Mouse (Mus musculus) heart, embryonic 16.5 days (tissue): ENCODE results near the gene Dcaf8. TPM values are rescaled to one million over a fixed set of nuclear protein-coding genes. Genes with fewer than 3 reads are reported as not detected.

Source experiments
- ATAC-seq: fragments of 200-750 bp; cut with Nextera tagmentation; replicated peaks from 2 replicates; pipeline ENCODE4 v1.8.0; 2017; ENCODE audit warnings: moderate number of reproducible peaks; ENCODE audit not compliant: insufficient read depth, low FRiP score; ENCODE audit errors: extremely low read depth
- H3K27ac ChIP-seq: fragments of 300-500 bp; sonication (generic); 2 replicates; pipeline ENCODE4 v1.5.1; 2014; ENCODE audit warnings: mild to moderate bottlenecking, low read length, control low read depth, moderate library complexity
- H3K27me3 ChIP-seq: fragments of 300-500 bp; sonication (generic); 2 replicates; pipeline ENCODE4 v1.6.1; 2014; ENCODE audit warnings: low read length, mixed read lengths; ENCODE audit not compliant: control insufficient read depth, insufficient read depth
- H3K36me3 ChIP-seq: fragments of 300-500 bp; sonication (generic); 2 replicates; pipeline ENCODE4 v1.6.1; 2014; ENCODE audit not compliant: control insufficient read depth, insufficient read depth
- H3K4me1 ChIP-seq: fragments of 300-500 bp; sonication (generic); 2 replicates; pipeline ENCODE4 v1.6.1; 2014; ENCODE audit warnings: low read length, mixed read lengths; ENCODE audit not compliant: control insufficient read depth, insufficient read depth
- H3K4me2 ChIP-seq: fragments of 300-500 bp; sonication (generic); 2 replicates; pipeline ENCODE4 v1.6.1; 2014; ENCODE audit warnings: low read depth, mild to moderate bottlenecking, control low read depth, low read length
- H3K4me3 ChIP-seq: fragments of 300-500 bp; sonication (generic); 2 replicates; pipeline ENCODE4 v1.5.1; 2014; ENCODE audit warnings: mild to moderate bottlenecking, control low read depth, low read length
- H3K9ac ChIP-seq: fragments of 300-500 bp; sonication (generic); 2 replicates; pipeline ENCODE4 v1.6.1; 2014; ENCODE audit warnings: low read length, control low read depth
- H3K9me3 ChIP-seq: fragments of 300-500 bp; sonication (generic); replicated peaks from 2 replicates; pipeline ENCODE4 v1.6.1; 2016; ENCODE audit warnings: low read length; ENCODE audit not compliant: control insufficient read depth
- WGBS: fragments of 180-500 bp; shearing (Covaris S2); extraction: QIAGEN DNeasy Blood & Tissue Kit; methylation state at CpG from one replicate; pipeline ENCODE4 v1.1.7; 2014; 5-methylcytosine and 5-hydroxymethylcytosine counted together
- polyA plus RNA-seq: library from polyadenylated mRNA; unstranded; fragments of >200 nt; fragmentation: Nextera tagmentation; extraction: Ambion mirVana; gene quantifications from 2 replicates; pipeline ENCODE4 v1.2.1, GENCODE M21; 2015

Gene Dcaf8
- polyA plus RNA-seq, 1 experiment from 2014 or later, result 117 TPM

DNA sequence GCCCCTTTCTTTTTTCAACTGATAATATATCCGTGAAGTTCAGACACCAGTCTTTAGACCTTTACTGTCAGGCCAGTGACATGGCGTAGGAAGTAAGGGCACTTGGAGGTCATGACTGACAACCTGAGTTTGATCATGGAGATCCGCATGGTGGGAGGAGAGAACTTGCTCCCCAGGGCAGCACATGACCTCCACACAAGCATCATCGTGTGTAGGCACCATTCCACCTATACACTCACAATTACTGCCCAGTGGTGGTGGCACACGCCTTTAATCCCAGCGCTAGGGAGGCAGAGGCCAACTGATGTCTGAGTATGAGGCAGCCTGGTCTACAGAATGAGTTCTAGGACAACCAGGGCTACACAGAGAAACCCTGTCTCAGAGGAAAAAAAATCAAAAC lies 23.3 kb upstream of the Dcaf8 start:
- Histone ChIP-seq H3K9me3 (no peaks in the 10 kb centered on the region), H3K27me3 (no peaks in the 10 kb centered on the region), H3K9ac (no peak overlapping the region), H3K4me3 (no peak overlapping the region), H3K4me2 (no peak overlapping the region), H3K36me3 (peaks cover 39% of the 10 kb centered on the region), H3K27ac (no peak overlapping the region), H3K4me1 (peaks cover 9% of the 10 kb centered on the region)
- no peak for ATAC-seq
- 77% methylated on average over 6 of the region's 6 CpGs for WGBS

DNA sequence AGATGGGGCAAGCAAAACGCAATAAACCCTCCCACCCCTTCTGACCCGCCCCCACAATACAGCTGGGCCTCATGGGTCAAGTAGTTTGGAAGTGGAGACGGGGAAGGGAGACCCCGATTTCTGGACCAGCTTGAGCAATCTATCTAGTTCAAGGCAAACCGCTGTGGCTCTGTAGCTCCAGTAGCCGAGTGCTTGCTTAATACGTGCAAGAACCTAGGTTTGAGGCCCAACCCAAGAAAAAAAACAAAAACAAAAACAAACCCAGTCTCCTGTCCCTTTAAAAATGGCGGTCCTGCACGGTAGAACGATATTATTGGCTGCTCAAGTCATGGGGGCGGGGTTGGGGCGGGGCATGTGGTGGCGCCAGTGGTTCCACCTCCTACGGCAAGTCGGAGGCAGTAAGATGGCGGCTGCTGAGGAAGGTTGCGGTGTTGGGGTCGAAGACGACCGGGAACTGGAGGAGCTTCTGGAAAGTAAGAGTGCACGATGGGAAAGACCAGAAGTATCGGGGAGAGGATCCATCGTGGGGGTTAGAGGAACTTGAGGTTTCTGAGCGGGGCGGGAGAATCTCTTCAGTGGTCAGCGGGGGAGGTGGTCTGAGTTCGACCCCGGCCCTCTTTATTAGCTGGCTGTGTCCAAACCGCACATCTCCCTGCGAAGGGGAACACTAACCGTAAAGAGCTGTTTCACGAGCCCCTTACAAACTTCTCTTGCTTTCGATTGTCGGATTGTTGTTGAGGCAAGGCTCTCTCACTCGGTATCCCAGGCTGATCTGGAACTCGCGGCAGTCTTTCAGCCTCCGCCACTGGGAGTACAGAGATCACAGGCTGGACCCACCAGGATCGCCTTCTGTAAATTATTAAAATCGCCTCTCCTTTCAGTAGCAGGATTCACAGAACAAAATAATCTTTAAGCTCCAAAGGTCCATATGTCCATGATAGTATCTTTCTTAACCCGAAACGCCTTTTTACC lies 21.2 kb upstream of the Dcaf8 start, which contains the start of gene Pex19:
Gene Pex19 (plus strand): TSS at position 380 of the 972 bp plus-strand sequence.
- H3K9me3 ChIP-seq, result no peaks in the 10 kb centered on the region
- H3K36me3 ChIP-seq, result peaks cover 40% of the 10 kb centered on the region
- peak within 1 kb of the TSS; percentile 63 for H3K27ac ChIP-seq
- peak within 1 kb of the TSS; percentile 91 for H3K4me2 ChIP-seq
- no peaks in the 10 kb centered on the region for H3K27me3 ChIP-seq
- WGBS, result under 1% methylated on average over 42 of the region's 42 CpGs
- peaks cover 9% of the 10 kb centered on the region for H3K4me1 ChIP-seq
- H3K9ac ChIP-seq, result peak within 1 kb of the TSS; percentile 90
- ATAC-seq, result peak; percentile 97
- peak within 1 kb of the TSS; percentile 86 for H3K4me3 ChIP-seq

DNA sequence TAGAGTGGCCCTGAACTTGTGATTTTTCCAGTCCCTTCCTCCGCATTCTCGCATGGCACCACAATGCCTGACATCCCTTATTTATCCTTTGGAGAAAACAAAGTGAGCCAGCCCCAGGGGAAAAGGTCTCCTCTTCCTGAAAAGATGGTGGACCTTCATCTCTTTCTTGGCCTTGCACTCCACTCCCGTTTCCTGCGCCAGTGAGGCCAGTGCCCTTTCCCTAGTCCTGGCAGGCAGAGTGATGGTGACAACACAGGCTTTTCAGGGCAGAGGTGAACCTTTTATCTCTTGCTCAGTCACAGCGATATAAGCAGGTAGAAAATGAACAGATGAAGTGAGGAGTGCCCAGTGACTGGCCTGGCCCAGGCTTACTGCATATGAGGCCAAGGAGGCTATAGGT lies 20.4 kb upstream of the Dcaf8 start:
- H3K4me2 ChIP-seq, result peak overlapping the region; percentile 59
- H3K9me3 ChIP-seq, result no peaks in the 10 kb centered on the region; the same call in 1 of the 2 replicates
- ATAC-seq, result no peak
- peaks cover 9% of the 10 kb centered on the region for H3K4me1 ChIP-seq
- H3K9ac ChIP-seq, result peak overlapping the region; percentile 90
- peak overlapping the region; percentile 86 for H3K4me3 ChIP-seq
- no peaks in the 10 kb centered on the region for H3K27me3 ChIP-seq
- H3K36me3 ChIP-seq, result peaks cover 45% of the 10 kb centered on the region
- WGBS, result 30% methylated on average over 5 of the region's 5 CpGs
- H3K27ac ChIP-seq, result no peak overlapping the region

DNA sequence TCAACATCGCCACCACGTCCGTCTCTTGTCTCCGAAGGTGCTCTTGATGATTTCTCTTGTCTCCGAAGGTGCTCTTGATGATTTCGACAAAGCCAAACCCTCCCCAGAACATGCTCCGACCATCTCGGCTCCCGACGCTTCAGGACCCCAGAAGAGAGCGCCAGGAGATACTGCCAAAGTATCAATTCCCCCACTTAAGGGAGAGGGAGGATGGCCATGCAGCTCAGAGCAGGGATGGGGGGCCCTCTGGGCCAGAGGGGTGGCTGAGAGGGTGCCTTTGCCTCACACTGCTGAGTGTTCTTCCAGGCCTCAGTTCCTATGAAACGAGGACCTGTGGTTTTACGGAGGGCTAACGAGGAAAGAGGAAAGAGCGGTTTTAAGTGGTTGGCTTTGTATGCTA lies 19.3 kb upstream of the Dcaf8 start:
- Histone ChIP-seq H3K27me3 (no peaks in the 10 kb centered on the region), H3K27ac (no peak overlapping the region), H3K9me3 (no peaks in the 10 kb centered on the region; the same call in 1 of the 2 replicates), H3K36me3 (peaks cover 48% of the 10 kb centered on the region), H3K4me2 (no peak overlapping the region), H3K9ac (no peak overlapping the region), H3K4me3 (no peak overlapping the region), H3K4me1 (peaks cover 9% of the 10 kb centered on the region)
- ATAC-seq, result no peak
- WGBS, result 90% methylated on average over 15 of the region's 15 CpGs

DNA sequence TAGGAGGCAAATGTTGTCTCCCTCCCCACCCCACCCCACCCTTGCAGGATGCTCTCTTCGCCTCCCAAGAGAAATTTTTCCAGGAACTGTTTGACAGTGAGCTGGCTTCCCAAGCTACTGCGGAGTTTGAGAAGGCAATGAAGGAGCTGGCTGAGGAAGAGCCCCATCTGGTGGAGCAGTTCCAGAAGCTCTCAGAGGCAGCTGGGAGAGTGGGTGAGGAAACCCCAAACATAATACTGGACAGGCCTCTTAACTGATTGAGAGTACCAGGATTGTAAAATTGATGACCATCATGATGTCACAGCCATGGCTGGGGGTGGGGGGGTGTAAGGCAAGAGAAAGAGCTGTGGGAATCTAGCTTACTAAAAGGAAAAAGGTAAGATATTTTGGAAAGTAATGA lies 18.8 kb upstream of the Dcaf8 start:
- peaks cover 9% of the 10 kb centered on the region for H3K4me1 ChIP-seq
- H3K9me3 ChIP-seq, result no peaks in the 10 kb centered on the region; the same call in 1 of the 2 replicates
- no peak overlapping the region for H3K27ac ChIP-seq
- H3K36me3 ChIP-seq, result peaks cover 54% of the 10 kb centered on the region
- H3K27me3 ChIP-seq, result no peaks in the 10 kb centered on the region
- no peak for ATAC-seq
- H3K9ac ChIP-seq, result no peak overlapping the region
- no peak overlapping the region for H3K4me3 ChIP-seq
- 70% methylated on average over 2 of the region's 2 CpGs for WGBS
- H3K4me2 ChIP-seq, result no peak overlapping the region

DNA sequence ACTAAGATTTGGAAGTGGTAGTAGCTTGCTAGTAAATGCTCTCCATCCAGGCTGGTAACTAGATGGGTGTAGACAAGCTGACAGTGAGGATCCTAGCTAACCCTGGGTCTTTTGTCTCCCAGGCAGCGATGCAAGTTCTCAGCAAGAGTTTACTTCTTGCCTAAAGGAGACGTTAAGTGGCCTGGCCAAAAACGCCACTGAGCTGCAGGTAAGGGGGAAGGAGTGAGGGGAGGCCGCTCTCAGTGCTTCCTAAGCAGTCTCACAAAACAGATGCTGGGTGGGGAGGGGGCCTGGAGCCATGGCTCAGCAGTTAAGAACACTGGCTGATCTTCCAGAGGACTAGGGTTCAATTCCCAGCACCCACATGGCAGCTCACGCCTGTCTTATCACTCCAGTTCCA lies 18.1 kb upstream of the Dcaf8 start:
- Histone ChIP-seq H3K4me3 (no peak overlapping the region), H3K27ac (no peak overlapping the region), H3K9ac (no peak overlapping the region), H3K4me1 (peaks cover 9% of the 10 kb centered on the region), H3K36me3 (peaks cover 60% of the 10 kb centered on the region), H3K9me3 (no peaks in the 10 kb centered on the region; the same call in 1 of the 2 replicates), H3K27me3 (no peaks in the 10 kb centered on the region), H3K4me2 (no peak overlapping the region)
- ATAC-seq, result no peak
- 89% methylated on average over 5 of the region's 5 CpGs for WGBS

DNA sequence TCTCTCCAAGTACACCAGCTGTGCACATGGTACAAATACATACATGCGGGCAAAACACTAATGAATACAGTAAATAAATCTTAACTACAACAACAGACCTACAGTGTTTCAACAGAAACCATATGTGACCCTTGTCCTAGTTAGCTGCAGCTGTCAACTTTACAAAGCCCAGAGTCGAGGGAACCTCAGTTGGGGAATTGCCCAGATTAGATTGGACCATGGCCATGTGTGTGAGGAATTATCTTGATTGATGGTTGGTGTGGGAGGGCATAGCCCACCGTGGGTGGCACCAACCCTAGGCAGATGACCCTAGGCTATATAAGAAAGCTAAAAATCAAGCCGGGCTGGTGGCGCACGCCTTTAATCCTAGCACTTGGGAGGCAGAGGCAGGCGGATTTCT lies 15.6 kb upstream of the Dcaf8 start:
- Histone ChIP-seq H3K9me3 (no peaks in the 10 kb centered on the region; the same call in 1 of the 2 replicates), H3K27ac (no peak overlapping the region), H3K4me3 (no peak overlapping the region), H3K27me3 (no peaks in the 10 kb centered on the region), H3K9ac (no peak overlapping the region), H3K36me3 (peaks cover 75% of the 10 kb centered on the region), H3K4me1 (peaks cover 5% of the 10 kb centered on the region), H3K4me2 (no peak overlapping the region)
- WGBS, result 83% methylated on average over 7 of the region's 7 CpGs
- ATAC-seq, result no peak

DNA sequence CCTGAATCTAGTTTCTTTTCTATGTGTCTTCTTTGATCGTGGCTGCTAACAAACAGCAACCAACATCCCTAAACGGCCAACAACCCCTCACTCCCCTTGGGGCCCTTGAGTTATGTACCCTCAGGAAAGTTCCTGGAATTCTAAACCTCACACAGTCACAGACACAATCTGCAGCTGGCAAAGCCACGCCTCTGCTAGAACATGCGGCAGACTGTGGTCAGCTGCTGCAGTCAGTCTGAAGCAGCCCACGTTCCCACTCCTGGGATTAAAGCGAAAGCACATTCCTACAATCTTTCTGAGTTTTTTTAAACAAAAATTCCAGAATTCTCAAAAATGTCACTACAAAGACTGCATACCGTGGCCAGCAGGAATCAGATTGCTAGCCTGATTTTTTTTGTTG lies 14.3 kb upstream of the Dcaf8 start:
- peaks cover 75% of the 10 kb centered on the region for H3K36me3 ChIP-seq
- H3K4me3 ChIP-seq, result no peak overlapping the region
- no peaks in the 10 kb centered on the region for H3K4me1 ChIP-seq
- H3K27ac ChIP-seq, result no peak overlapping the region
- no peak for ATAC-seq
- 65% methylated on average over 7 of the region's 7 CpGs for WGBS
- H3K4me2 ChIP-seq, result no peak overlapping the region
- H3K9ac ChIP-seq, result no peak overlapping the region
- no peaks in the 10 kb centered on the region for H3K27me3 ChIP-seq
- no peaks in the 10 kb centered on the region; the same call in 1 of the 2 replicates for H3K9me3 ChIP-seq

DNA sequence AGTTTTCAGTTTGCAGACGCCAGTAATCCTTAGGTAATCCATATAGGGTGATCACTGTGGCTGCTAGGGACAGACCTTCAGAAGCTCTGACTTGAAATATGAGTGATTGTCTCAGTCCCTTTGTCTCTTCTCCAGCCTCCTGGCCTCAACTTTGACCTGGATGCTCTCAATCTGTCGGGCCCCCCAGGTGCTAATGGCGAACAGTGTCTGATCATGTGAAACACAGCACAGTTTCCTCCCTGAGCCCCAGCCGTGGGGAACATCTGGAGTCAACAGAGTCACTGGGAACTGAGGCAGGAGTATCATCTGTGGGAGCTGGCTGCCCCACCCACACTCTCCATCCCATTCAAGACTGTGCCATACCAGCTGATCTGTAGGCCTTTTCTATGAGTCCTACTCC lies 13.8 kb upstream of the Dcaf8 start:
- ATAC-seq, result no peak
- Histone ChIP-seq H3K27me3 (no peaks in the 10 kb centered on the region), H3K27ac (no peak overlapping the region), H3K4me2 (no peak overlapping the region), H3K36me3 (peaks cover 70% of the 10 kb centered on the region), H3K9ac (no peak overlapping the region), H3K9me3 (no peaks in the 10 kb centered on the region; the same call in 1 of the 2 replicates), H3K4me3 (no peak overlapping the region), H3K4me1 (no peaks in the 10 kb centered on the region)
- 86% methylated on average over 4 of the region's 4 CpGs for WGBS
